Mouse (Mus musculus) hindbrain, embryonic 12.5 days (tissue): Measurements from ENCODE around the gene Nostrin. TPM values are rescaled to one million over a fixed set of nuclear protein-coding genes. Genes with fewer than 3 reads are reported as not detected.
A peak's percentile ranks its signal among the peaks of the same experiment; 100 is the strongest.

Experiments
- ATAC-seq: fragments of 200-750 bp; cut with Nextera tagmentation; 2 replicates; pipeline ENCODE4 v1.8.0; 2017; ENCODE audit warnings: moderate TSS enrichment; ENCODE audit not compliant: low FRiP score
- H3K27ac ChIP-seq: fragments of 300-500 bp; sonication (generic); 2 replicates; pipeline ENCODE4 v1.5.1; 2016; ENCODE audit warnings: mild to moderate bottlenecking
- H3K27me3 ChIP-seq: fragments of 300-500 bp; sonication (generic); 2 replicates; pipeline ENCODE4 v1.6.1; 2016; ENCODE audit warnings: mild to moderate bottlenecking
- H3K36me3 ChIP-seq: fragments of 300-500 bp; sonication (generic); 2 replicates; pipeline ENCODE4 v1.6.1; 2016; ENCODE audit warnings: mild to moderate bottlenecking
- H3K4me1 ChIP-seq: fragments of 300-500 bp; sonication (generic); 2 replicates; pipeline ENCODE4 v1.6.1; 2016
- H3K4me2 ChIP-seq: fragments of 300-500 bp; sonication (generic); replicated peaks from 2 replicates; pipeline ENCODE4 v1.6.1; 2016; ENCODE audit warnings: mild to moderate bottlenecking
- H3K4me3 ChIP-seq: fragments of 300-500 bp; sonication (generic); 2 replicates; pipeline ENCODE4 v1.5.1; 2016; ENCODE audit warnings: mild to moderate bottlenecking
- H3K9ac ChIP-seq: fragments of 300-500 bp; sonication (generic); 2 replicates; pipeline ENCODE4 v1.6.1; 2016; ENCODE audit warnings: mild to moderate bottlenecking, moderate library complexity
- H3K9me3 ChIP-seq: fragments of 300-500 bp; sonication (generic); replicated peaks from 2 replicates; pipeline ENCODE4 v1.6.1; 2016; ENCODE audit warnings: mild to moderate bottlenecking
- WGBS: fragments of 180-500 bp; shearing (Covaris S2); methylation state at CpG from one replicate; pipeline ENCODE4 v1.1.7; 2016; 5-methylcytosine and 5-hydroxymethylcytosine counted together
- polyA plus RNA-seq: library from polyadenylated mRNA; unstranded; fragments of >200 nt; fragmentation: Nextera tagmentation; extraction: Ambion mirVana; gene quantifications from 2 replicates; pipeline ENCODE4 v1.2.1, GENCODE M21; 2016

Nostrin gene
- polyA plus RNA-seq: 0.72 and 0.91 TPM in 2 replicates

- H3K9ac ChIP-seq: no peak within 1 kb of the TSS
- no peaks in the 10 kb centered on the region for H3K4me1 ChIP-seq
- no peaks in the 10 kb centered on the region for H3K27me3 ChIP-seq
- no peaks in the 10 kb centered on the region for H3K9me3 ChIP-seq
- H3K4me3 ChIP-seq: no peak within 1 kb of the TSS
- H3K27ac ChIP-seq: no peak within 1 kb of the TSS
- no peak within 1 kb of the TSS for H3K4me2 ChIP-seq
- 75% methylated on average over 15 of the region's 15 CpGs for WGBS
- ATAC-seq: no peak
- no peaks in the 10 kb centered on the region for H3K36me3 ChIP-seq
Measured at GRCm38 (mm10) chr2:69135661-69136576, at the start of gene Nostrin. Gene Nostrin (plus strand): TSS chr2:69135800.

GRCm38 (mm10) chr2:69086505-69087260 lies 48.9 kb upstream of the Nostrin start:
- Histone ChIP-seq H3K4me1 (peaks cover 14% of the 10 kb centered on the region), H3K27ac (peak overlapping the region; percentile 66), H3K4me2 (no peak overlapping the region), H3K9me3 (no peaks in the 10 kb centered on the region), H3K36me3 (no peaks in the 10 kb centered on the region), H3K4me3 (no peak overlapping the region), H3K9ac (no peak overlapping the region), H3K27me3 (no peaks in the 10 kb centered on the region)
- ATAC-seq: peak; percentile 72
- 34% methylated on average over 8 of the region's 8 CpGs for WGBS

DNA sequence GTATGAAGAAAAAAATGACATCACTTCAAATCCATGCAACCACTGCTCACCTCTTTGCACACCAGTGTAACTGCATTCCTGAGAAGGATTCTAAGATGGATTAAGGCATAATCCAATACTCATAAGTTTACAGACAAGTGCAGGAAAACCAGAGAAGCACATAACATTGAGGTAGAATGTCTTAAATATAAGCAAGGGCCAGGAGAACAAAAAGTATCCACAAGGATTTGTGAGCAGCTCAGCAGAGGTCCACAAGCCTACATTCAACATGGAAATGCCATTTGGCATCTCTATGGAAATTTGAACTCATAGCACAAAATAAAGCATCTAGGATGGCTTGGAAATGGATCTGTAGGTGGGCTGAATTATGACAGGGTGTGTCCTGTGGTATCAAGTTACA lies 39.8 kb upstream of the Nostrin start:
- no peaks in the 10 kb centered on the region for H3K36me3 ChIP-seq
- no peaks in the 10 kb centered on the region for H3K27me3 ChIP-seq
- H3K4me3 ChIP-seq: no peak overlapping the region
- no peak overlapping the region for H3K27ac ChIP-seq
- H3K9me3 ChIP-seq: no peaks in the 10 kb centered on the region
- no peak overlapping the region for H3K4me2 ChIP-seq
- no peak overlapping the region for H3K9ac ChIP-seq
- ATAC-seq: no peak
- no peaks in the 10 kb centered on the region for H3K4me1 ChIP-seq

GRCm38 (mm10) chr2:69096821-69097220 lies 38.8 kb upstream of the Nostrin start:
- WGBS: 85% methylated on average over 4 of the region's 4 CpGs
- Histone ChIP-seq H3K4me1 (no peaks in the 10 kb centered on the region), H3K27ac (no peak overlapping the region), H3K4me3 (no peak overlapping the region), H3K36me3 (no peaks in the 10 kb centered on the region), H3K9ac (no peak overlapping the region), H3K27me3 (no peaks in the 10 kb centered on the region), H3K4me2 (no peak overlapping the region), H3K9me3 (no peaks in the 10 kb centered on the region)
- ATAC-seq: no peak

GRCm38 (mm10) chr2:69097526-69097925 lies 38.1 kb upstream of the Nostrin start:
- Histone ChIP-seq H3K9ac (no peak overlapping the region), H3K4me3 (no peak overlapping the region), H3K27me3 (no peaks in the 10 kb centered on the region), H3K4me1 (no peaks in the 10 kb centered on the region), H3K36me3 (no peaks in the 10 kb centered on the region), H3K9me3 (no peaks in the 10 kb centered on the region), H3K27ac (no peak overlapping the region), H3K4me2 (no peak overlapping the region)
- WGBS: 94% methylated on average over 2 of the region's 2 CpGs
- ATAC-seq: no peak

GRCm38 (mm10) chr2:69098701-69099100 lies 36.9 kb upstream of the Nostrin start:
- Histone ChIP-seq H3K27me3 (no peaks in the 10 kb centered on the region), H3K4me1 (no peaks in the 10 kb centered on the region), H3K9ac (no peak overlapping the region), H3K36me3 (no peaks in the 10 kb centered on the region), H3K9me3 (no peaks in the 10 kb centered on the region), H3K4me2 (no peak overlapping the region), H3K4me3 (no peak overlapping the region), H3K27ac (no peak overlapping the region)
- 83% methylated on average over 3 of the region's 3 CpGs for WGBS
- ATAC-seq: no peak

- Histone ChIP-seq H3K4me2 (no peak overlapping the region), H3K4me1 (no peaks in the 10 kb centered on the region), H3K9me3 (no peaks in the 10 kb centered on the region), H3K9ac (no peak overlapping the region), H3K27me3 (no peaks in the 10 kb centered on the region), H3K36me3 (no peaks in the 10 kb centered on the region), H3K4me3 (no peak overlapping the region), H3K27ac (no peak overlapping the region)
- 93% methylated on average over 7 of the region's 7 CpGs for WGBS
- ATAC-seq: no peak
Measured at GRCm38 (mm10) chr2:69099147-69099546, 36.5 kb upstream of the Nostrin start.

DNA sequence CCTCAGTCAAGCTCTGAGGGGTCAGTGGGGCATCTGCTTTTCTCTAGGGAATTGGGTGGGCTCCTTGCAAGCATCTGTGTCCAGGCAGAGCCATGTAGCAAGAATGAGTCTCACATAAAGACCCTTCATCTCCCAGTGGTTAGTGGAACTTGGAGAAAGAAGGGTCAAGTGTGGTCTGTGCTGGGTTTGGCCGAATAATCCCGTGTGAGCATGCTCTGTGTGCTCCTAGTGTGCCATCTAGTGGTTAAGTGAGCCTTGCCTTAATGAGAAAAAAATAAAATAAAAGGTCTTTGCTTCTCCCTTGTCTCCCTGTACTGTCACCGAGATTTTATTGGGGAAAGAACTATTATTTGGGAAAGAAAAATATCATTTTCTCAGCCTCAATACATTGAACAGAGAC lies 34.9 kb upstream of the Nostrin start:
- no peaks in the 10 kb centered on the region for H3K36me3 ChIP-seq
- H3K9me3 ChIP-seq: no peaks in the 10 kb centered on the region
- no peaks in the 10 kb centered on the region for H3K4me1 ChIP-seq
- no peak overlapping the region for H3K9ac ChIP-seq
- H3K4me3 ChIP-seq: no peak overlapping the region
- no peak overlapping the region for H3K27ac ChIP-seq
- no peak overlapping the region for H3K4me2 ChIP-seq
- H3K27me3 ChIP-seq: no peaks in the 10 kb centered on the region
- WGBS: 21% methylated on average over 3 of the region's 3 CpGs
- no peak for ATAC-seq

DNA sequence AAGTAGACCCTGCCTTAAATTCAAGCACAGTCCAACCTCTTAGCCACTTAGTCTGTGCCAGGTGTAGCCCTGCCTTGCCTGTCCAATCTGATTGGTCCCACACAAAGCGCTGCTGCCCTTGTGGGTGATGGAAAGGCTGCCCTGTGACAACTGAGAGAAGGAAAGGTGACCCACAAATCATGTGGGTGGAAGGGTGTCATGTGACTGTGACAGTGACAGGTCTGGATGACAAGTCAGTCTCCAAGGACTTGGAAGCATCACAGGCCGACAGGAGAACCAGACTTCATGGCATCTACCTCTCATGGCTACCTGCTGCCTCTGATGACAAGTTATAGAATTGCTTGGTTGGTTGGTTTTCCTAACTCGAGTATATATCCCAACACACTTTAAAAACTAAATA lies 32.1 kb upstream of the Nostrin start:
- no peak for ATAC-seq
- no peaks in the 10 kb centered on the region for H3K36me3 ChIP-seq
- no peak overlapping the region for H3K9ac ChIP-seq
- no peak overlapping the region for H3K27ac ChIP-seq
- no peak overlapping the region for H3K4me3 ChIP-seq
- H3K9me3 ChIP-seq: no peaks in the 10 kb centered on the region
- no peak overlapping the region for H3K4me2 ChIP-seq
- no peaks in the 10 kb centered on the region for H3K27me3 ChIP-seq
- no peaks in the 10 kb centered on the region for H3K4me1 ChIP-seq
- WGBS: 70% methylated on average over 3 of the region's 3 CpGs

GRCm38 (mm10) chr2:69104511-69105145 lies 31.0 kb upstream of the Nostrin start:
- Histone ChIP-seq H3K27me3 (no peaks in the 10 kb centered on the region), H3K4me1 (no peaks in the 10 kb centered on the region), H3K9ac (no peak overlapping the region), H3K4me3 (no peak overlapping the region), H3K36me3 (no peaks in the 10 kb centered on the region), H3K27ac (no peak overlapping the region), H3K4me2 (no peak overlapping the region), H3K9me3 (no peaks in the 10 kb centered on the region)
- ATAC-seq: no peak
- WGBS: 43% methylated on average over 10 of the region's 10 CpGs

GRCm38 (mm10) chr2:69109246-69109645 lies 26.4 kb upstream of the Nostrin start:
- no peak overlapping the region for H3K4me2 ChIP-seq
- H3K4me1 ChIP-seq: no peaks in the 10 kb centered on the region
- H3K36me3 ChIP-seq: 0 out of 2 replicates have a peak, but pooled peaks cover 5% of the 10 kb centered on the region
- WGBS: 80% methylated on average over 5 of the region's 5 CpGs
- H3K9ac ChIP-seq: no peak overlapping the region
- no peaks in the 10 kb centered on the region for H3K9me3 ChIP-seq
- no peak overlapping the region for H3K4me3 ChIP-seq
- H3K27ac ChIP-seq: no peak overlapping the region
- ATAC-seq: no peak
- H3K27me3 ChIP-seq: no peaks in the 10 kb centered on the region

- Histone ChIP-seq H3K27me3 (no peaks in the 10 kb centered on the region), H3K27ac (no peak overlapping the region), H3K4me1 (no peaks in the 10 kb centered on the region), H3K4me3 (no peak overlapping the region), H3K36me3 (0 out of 2 replicates have a peak, but pooled peaks cover 5% of the 10 kb centered on the region), H3K4me2 (no peak overlapping the region), H3K9ac (no peak overlapping the region), H3K9me3 (no peaks in the 10 kb centered on the region)
- ATAC-seq: no peak
- 76% methylated on average over 7 of the region's 7 CpGs for WGBS
Measured at GRCm38 (mm10) chr2:69109710-69110109, 25.9 kb upstream of the Nostrin start.
